Mouse (Mus musculus) heart, adult 2 months (tissue): ENCODE measurements around the gene Grik4.

ENCODE experiments used
- CTCF ChIP-seq: fragments of 200-600 bp; IDR thresholded peaks from 2 replicates; pipeline ENCODE4 v1.8.1; 2022; ENCODE audit warnings: antibody characterized with exemption, mild to moderate bottlenecking, moderate library complexity
- EP300 ChIP-seq: fragments of 200-500 bp; IDR thresholded peaks from 2 replicates; pipeline ENCODE4 v1.6.1; 2011; ENCODE audit warnings: low read depth, low read length, control low read depth; ENCODE audit not compliant: insufficient read depth
- POLR2A ChIP-seq: fragments of 200-500 bp; IDR thresholded peaks from 2 replicates; pipeline ENCODE4 v1.6.1; 2011; ENCODE audit warnings: mild to moderate bottlenecking, low read depth, low read length, control low read depth; ENCODE audit not compliant: insufficient read depth

GRCm38 (mm10) chr9:42882313-42882712, 62.0 kb downstream of the Grik4 start:
- TF ChIP-seq POLR2A: no peak
- no peak for TF ChIP-seq CTCF
- TF ChIP-seq EP300: no peak
